Mouse (Mus musculus) liver, postnatal 0 days (tissue): ENCODE data around the gene Disp3.

Experiments used
- CTCF ChIP-seq: sonication (generic); IDR thresholded peaks from 2 replicates; pipeline ENCODE4 v1.5.1; 2016; ENCODE audit warnings: antibody characterized with exemption, low read depth
- EP300 ChIP-seq: IDR thresholded peaks from 2 replicates; pipeline ENCODE4 v1.6.1; 2016; ENCODE audit warnings: antibody characterized with exemption, low read depth, mild to moderate bottlenecking

GRCm38 (mm10) chr4:148310126-148310525 lies 22.4 kb upstream of the Disp3 start:
- no peak for TF ChIP-seq CTCF
- no peak for TF ChIP-seq EP300
